Mouse (Mus musculus) ES-E14 (cell line): Measurements from ENCODE around the gene Tmem221.

Experiments used
- CHD2 ChIP-seq: IDR thresholded peaks from 2 replicates; pipeline ENCODE4 v1.6.1; 2014; ENCODE audit warnings: mild to moderate bottlenecking, low read depth, low read length, inconsistent platforms
- HCFC1 ChIP-seq: IDR thresholded peaks from 2 replicates; pipeline ENCODE4 v1.6.1; 2012; ENCODE audit warnings: low read length, inconsistent platforms, borderline replicate concordance; ENCODE audit not compliant: insufficient read depth
- ZC3H11A ChIP-seq: IDR thresholded peaks from 2 replicates; pipeline ENCODE4 v1.6.1; 2012; ENCODE audit warnings: low read depth, mild to moderate bottlenecking, inconsistent platforms, low read length, borderline replicate concordance
- ZNF384 ChIP-seq: IDR thresholded peaks from 2 replicates; pipeline ENCODE4 v1.6.1; 2012; ENCODE audit warnings: low read depth, low read length, inconsistent platforms

DNA sequence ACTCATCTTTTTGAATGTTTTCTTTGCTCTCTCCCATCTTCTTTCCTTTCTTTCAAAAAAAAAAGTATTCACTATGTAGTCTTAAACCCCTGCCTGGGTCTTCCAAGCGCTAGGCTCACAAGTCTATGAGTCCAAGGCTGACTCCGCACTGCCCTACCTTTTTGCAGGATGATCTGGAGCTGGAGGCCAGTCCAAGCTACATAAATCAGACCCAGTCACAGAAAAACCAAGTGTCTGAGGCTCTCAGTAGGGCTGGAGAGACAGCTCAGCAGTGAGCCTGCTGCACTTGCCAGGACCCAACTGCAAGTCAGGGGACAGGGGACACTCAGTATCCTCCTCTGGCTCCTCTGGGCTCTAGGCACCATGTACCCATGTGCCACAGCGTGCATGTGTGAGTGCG, 54.3 kb downstream of the Tmem221 start:
- TF ChIP-seq CHD2 (no peak), ZNF384 (no peak), HCFC1 (no peak), ZC3H11A (no peak)
